Mouse (Mus musculus) kidney, adult 2 months (tissue): ENCODE measurements around the gene Gm20481. TPM values are rescaled to one million over a fixed set of nuclear protein-coding genes. Genes with fewer than 3 reads are reported as not detected.
"Not testable (repeated sequence)": the region's sequence is repeated elsewhere in the genome, so short reads cannot be mapped to it uniquely, and the experiment has no call there.

Experiments used
- DNase-seq: peaks from one replicate; pipeline ENCODE4 v3.0.0; 2021
- H3K27ac ChIP-seq: fragments of 200-500 bp; 2 replicates; pipeline ENCODE4 v1.5.1; 2012; ENCODE audit warnings: low read depth, low read length, control low read depth, inconsistent platforms; ENCODE audit not compliant: insufficient read depth
- H3K27me3 ChIP-seq: fragments of 200-500 bp; replicated peaks from 2 replicates; pipeline ENCODE4 v1.6.1; 2012; ENCODE audit warnings: mild to moderate bottlenecking, moderate library complexity, low read length, inconsistent platforms; ENCODE audit not compliant: control insufficient read depth, insufficient read depth
- H3K36me3 ChIP-seq: fragments of 200-500 bp; 2 replicates; pipeline ENCODE4 v1.6.1; 2012; ENCODE audit warnings: mild to moderate bottlenecking, moderate library complexity, low read length, inconsistent platforms; ENCODE audit not compliant: control insufficient read depth, insufficient read depth
- H3K4me1 ChIP-seq: fragments of 200-500 bp; 2 replicates; pipeline ENCODE4 v1.6.1; 2011; ENCODE audit warnings: low read length; ENCODE audit not compliant: control insufficient read depth, insufficient read depth
- H3K4me3 ChIP-seq: fragments of 200-500 bp; 2 replicates; pipeline ENCODE4 v1.5.1; 2011; ENCODE audit warnings: mild to moderate bottlenecking, low read depth, low read length, control low read depth; ENCODE audit not compliant: insufficient read depth
- CTCF ChIP-seq: fragments of 200-500 bp; conservative IDR thresholded peaks from 2 replicates; pipeline ENCODE4 v1.5.1; 2011; ENCODE audit warnings: low read depth, mild to moderate bottlenecking, control low read depth, low read length, moderate library complexity, mixed read lengths; ENCODE audit not compliant: insufficient read depth, insufficient read length
- POLR2A ChIP-seq: fragments of 200-500 bp; IDR thresholded peaks from one replicate; pipeline ENCODE4 v1.6.1; 2011; ENCODE audit warnings: low read depth, low read length, control low read depth
- WGBS: fragments of 180-500 bp; shearing (Covaris S2); methylation state at CpG from one replicate; pipeline ENCODE4 v1.1.7; 2018; 5-methylcytosine and 5-hydroxymethylcytosine counted together
- polyA plus RNA-seq: library from polyadenylated mRNA; depleted of rRNA; stranded (reverse); fragments of >200 nt; gene quantifications from 2 replicates; pipeline ENCODE4 v1.2.3, GENCODE M21; 2012; rRNA removed

Gene Gm20481
- polyA plus RNA-seq: not detected in 2 replicates

DNA sequence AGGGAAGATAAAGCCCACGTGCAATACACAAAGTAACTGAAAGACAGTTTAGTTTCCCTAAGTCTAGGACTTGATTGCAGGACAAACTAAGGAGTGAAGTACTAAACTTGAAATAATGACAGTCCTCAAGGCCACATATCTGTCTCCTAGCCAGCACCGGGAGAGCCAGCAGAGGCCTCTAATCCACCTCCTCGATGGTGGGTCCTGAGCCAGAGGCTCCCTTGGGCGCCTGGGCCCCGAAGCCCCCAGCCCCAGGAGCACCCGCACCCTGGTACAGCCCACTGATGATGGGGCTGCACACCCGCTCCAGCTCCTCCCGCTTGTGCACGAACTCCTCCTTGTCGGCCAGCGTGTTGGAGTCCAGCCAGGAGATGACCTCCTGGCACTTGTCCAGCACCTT, at the start of gene Gm20481:
Gene Gm20481 (plus strand): TSS at position 91 of the 400 bp plus-strand sequence.
- H3K27ac ChIP-seq: not testable (repeated sequence)

GRCm38 (mm10) chr17:34922939-34923338, 46.8 kb upstream of the Gm20481 start:
- WGBS: 56% methylated on average over 6 of the region's 6 CpGs
- Histone ChIP-seq H3K27ac (no peak overlapping the region), H3K36me3 (no peaks in the 10 kb centered on the region; the same call in 1 of the 2 replicates), H3K27me3 (no peaks in the 10 kb centered on the region), H3K4me3 (no peak overlapping the region), H3K4me1 (no peaks in the 10 kb centered on the region)
- DNase-seq: no peak
- peak; percentile 29 for TF ChIP-seq CTCF
- TF ChIP-seq POLR2A: no peak

More for the DNA sequence above, at the start of gene Gm20481:
- 68% methylated on average over 9 of the region's 11 CpGs for WGBS
- H3K36me3 ChIP-seq, H3K4me3 ChIP-seq, DNase-seq, H3K27me3 ChIP-seq, H3K4me1 ChIP-seq: not testable (repeated sequence)

DNA sequence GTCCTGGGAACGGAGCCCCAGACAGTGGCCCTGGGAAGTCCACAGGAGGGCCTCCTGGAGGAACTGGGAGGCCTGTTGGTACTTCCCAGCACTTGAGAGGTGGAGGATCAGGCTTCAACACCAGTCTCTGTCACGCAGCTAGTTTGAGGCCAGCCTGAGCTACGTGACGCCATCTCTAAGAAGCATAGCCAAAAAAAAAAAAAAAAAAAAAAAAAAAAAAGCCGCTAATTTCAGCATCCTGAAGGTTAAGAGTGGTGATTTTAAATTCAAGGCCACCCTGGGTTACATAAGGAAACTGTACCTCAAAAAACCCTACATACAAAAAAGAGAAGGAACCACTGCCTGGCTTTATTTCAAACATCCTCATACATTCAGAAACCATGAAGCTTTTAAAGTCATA, 45.5 kb upstream of the Gm20481 start:
- no peak for TF ChIP-seq POLR2A
- no peak for TF ChIP-seq CTCF
- Histone ChIP-seq H3K27me3 (no peaks in the 10 kb centered on the region), H3K27ac (no peak overlapping the region), H3K36me3 (no peaks in the 10 kb centered on the region; the same call in 1 of the 2 replicates), H3K4me1 (no peaks in the 10 kb centered on the region), H3K4me3 (no peak overlapping the region)
- 85% methylated on average over 5 of the region's 5 CpGs for WGBS
- DNase-seq: no peak

DNA sequence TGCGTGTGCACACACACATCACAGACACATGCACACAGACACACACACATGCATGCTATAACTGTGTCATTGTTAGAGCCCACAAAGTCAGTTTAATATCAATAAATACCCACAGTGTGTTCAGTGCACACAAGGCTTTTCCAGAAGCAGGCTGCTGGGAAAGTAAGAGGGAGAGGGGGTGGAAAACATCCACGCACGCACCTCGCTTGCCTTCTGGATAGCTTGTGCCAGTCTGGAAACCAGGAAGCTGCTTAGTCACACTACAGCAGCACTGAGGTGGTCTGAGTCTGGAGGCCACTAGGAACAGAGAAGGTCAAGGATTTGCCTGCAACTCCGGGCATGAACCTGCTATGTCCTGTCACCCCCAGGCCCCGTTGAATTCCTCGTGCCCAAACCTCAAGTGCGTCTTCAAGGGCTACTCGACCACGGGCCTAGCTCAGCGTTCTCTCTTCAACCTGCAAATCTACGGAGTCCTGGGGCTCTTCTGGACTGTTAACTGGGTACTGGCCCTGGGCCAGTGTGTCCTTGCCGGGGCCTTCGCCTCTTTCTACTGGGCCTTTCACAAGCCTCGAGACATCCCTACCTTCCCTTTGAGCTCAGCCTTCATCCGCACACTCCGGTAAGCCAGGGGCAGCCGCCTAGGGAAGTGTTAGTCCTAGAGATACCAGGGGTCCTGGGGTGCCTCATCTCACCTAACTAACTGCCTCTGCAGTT, 42.2 kb upstream of the Gm20481 start:
- TF ChIP-seq CTCF (no peak), POLR2A (no peak)
- H3K27me3 ChIP-seq: no peaks in the 10 kb centered on the region
- H3K27ac ChIP-seq: no peak overlapping the region
- no peaks in the 10 kb centered on the region; the same call in 1 of the 2 replicates for H3K36me3 ChIP-seq
- H3K4me1 ChIP-seq: no peaks in the 10 kb centered on the region
- 85% methylated on average over 18 of the region's 18 CpGs for WGBS
- no peak overlapping the region for H3K4me3 ChIP-seq
- no peak for DNase-seq

DNA sequence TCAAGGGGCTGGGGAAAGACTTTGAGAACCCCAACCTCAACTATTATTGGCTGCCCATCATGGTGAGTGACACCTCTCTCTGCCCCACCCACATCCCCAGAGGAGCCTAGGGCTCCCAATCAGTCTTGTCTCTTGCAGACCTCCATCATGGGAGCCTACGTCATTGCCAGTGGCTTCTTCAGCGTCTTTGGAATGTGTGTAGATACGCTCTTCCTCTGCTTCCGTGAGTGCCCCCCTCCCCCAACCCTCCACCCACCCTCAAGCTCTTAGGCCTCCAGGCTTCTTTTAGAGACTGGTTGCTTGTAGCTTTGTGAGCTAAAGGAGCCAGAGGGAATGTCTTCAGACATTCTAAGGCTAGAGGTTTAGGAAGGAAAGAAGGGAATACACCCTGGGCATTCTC, 40.9 kb upstream of the Gm20481 start:
- Histone ChIP-seq H3K4me1 (no peaks in the 10 kb centered on the region), H3K4me3 (no peak overlapping the region), H3K36me3 (peaks cover 1% of the 10 kb centered on the region; the same call in 1 of the 2 replicates), H3K27me3 (no peaks in the 10 kb centered on the region), H3K27ac (no peak overlapping the region)
- DNase-seq: no peak
- no peak for TF ChIP-seq POLR2A
- no peak for TF ChIP-seq CTCF
- WGBS: 61% methylated on average over 4 of the region's 4 CpGs

DNA sequence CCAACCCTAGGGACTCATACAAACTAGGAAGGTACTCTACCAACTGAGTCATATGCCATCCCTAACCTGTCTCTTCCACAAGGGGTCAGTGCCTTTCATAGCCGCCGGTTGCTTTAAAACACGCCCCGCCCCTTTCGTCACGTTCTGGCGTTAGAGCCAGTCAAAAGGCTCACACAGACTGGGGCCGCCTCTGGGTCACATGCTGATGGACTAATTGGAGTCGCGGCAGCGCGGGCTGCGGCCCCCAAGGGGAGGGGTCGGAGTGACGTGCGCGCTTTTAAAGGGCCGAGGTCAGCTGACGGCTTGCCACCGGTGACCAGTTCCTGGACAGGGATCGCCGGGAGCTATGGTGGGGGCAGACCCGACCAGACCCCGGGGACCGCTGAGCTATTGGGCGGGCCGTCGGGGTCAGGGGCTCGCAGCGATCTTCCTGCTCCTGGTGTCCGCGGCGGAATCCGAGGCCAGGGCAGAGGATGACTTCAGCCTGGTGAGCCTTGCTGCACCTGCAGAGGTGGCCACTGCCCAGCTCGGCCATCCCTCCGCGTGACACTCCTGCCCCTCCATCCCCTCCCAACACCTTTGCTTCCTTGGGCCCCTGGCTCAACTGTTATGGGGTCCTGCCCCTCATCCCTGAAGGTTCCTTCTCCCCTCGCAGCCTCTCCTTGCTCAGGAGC, 38.5 kb upstream of the Gm20481 start, which contains the start of gene Neu1:
Gene Neu1 (plus strand): TSS at position 193 of the 674 bp plus-strand sequence.
- TF ChIP-seq POLR2A (peak; percentile 87), CTCF (peak; percentile 73)
- peak; percentile 100 for DNase-seq
- under 1% methylated on average over 38 of the region's 38 CpGs for WGBS
- Histone ChIP-seq H3K36me3 (peaks cover 6% of the 10 kb centered on the region; the same call in 1 of the 2 replicates), H3K4me3 (peak within 1 kb of the TSS; percentile 67), H3K27me3 (no peaks in the 10 kb centered on the region), H3K4me1 (no peaks in the 10 kb centered on the region), H3K27ac (peak within 1 kb of the TSS; percentile 78)

- H3K27me3 ChIP-seq: no peaks in the 10 kb centered on the region
- TF ChIP-seq POLR2A (no peak), CTCF (no peak)
- H3K4me1 ChIP-seq: no peaks in the 10 kb centered on the region; the same call in 1 of the 2 replicates
- peak; percentile 56 for DNase-seq
- 11% methylated on average over 14 of the region's 14 CpGs for WGBS
- H3K36me3 ChIP-seq: peaks cover 6% of the 10 kb centered on the region; the same call in 1 of the 2 replicates
- peak overlapping the region; percentile 78 for H3K27ac ChIP-seq
- peak overlapping the region; percentile 67 for H3K4me3 ChIP-seq
Measured at GRCm38 (mm10) chr17:34931735-34932098, 38.0 kb upstream of the Gm20481 start.
